ENCODE assay signal across 8 mouse cellular contexts in the genomic region with DNA sequence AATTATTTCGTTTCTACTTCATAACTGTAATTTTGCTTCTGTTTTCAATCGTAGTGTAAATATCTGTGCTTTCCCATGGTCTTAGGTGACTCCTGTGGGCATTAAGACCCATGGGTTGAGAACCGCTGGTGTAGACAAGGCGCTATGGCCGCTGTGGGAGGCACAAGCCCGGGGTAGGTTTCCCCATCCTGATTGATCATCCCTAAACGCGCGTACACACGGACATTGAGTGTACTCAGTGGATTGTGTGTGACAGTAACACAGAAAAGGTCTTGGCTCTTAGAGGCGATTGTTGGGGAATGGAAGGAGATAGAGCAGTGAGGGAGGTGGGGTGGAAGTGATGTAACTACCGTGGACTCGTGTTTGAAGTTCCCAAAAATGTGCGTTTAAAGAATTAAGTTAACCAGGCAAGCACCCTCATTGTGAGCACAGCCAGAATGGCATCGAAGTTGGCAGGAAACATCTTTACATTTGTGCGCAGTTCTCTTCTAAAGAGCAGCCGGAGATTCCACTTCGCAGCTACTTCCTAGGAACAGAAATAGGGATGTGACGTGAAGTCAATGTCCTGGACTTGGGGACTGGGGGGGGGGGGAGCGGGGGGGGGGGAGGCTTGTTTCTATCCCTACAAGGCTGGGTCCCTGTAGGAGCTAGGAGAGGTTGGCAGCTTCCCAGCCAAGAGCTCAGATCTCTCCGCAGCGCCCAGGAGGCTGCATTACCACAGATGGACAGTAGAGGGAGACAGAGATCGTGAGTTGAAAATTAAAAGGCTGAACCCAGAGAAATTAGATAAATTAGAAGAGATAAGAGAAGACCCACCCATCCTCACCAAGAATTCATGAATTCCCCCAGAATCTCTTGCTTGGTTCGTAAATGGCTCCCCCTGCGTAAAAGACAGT. TPM values are rescaled to one million over a fixed set of nuclear protein-coding genes. Genes with fewer than 3 reads are reported as not detected.
A peak's percentile ranks its signal among the peaks of the same experiment; 100 is the strongest.
DNase-seq lines count a peak whose midpoint lies in the region; ATAC-seq and TF ChIP-seq lines count a peak whose summit lies in the region.

No protein-coding gene starts in this region.

- TF ChIP-seq CTCF in gastrocnemius, adult 2 months (IDR thresholded peaks at IDR 0.05) = peak; percentile 94

- no peak for ATAC-seq in heart, embryonic 12.5 days (ENCODE audit: insufficient number of reproducible peaks, low FRiP score)
- ATAC-seq in intestine, embryonic 15.5 days = peak; percentile 45; the same call in 1 of the 2 replicates
- ATAC-seq in midbrain, embryonic 15.5 days (replicated peaks) = peak; percentile 80

- no peak overlapping the region for H3K9ac ChIP-seq in heart, embryonic 12.5 days
- no peak overlapping the region for H3K9ac ChIP-seq in intestine, embryonic 15.5 days
- H3K9ac ChIP-seq in midbrain, embryonic 15.5 days = no peak overlapping the region

- no peaks in the 10 kb centered on the region for H3K36me3 ChIP-seq in heart, embryonic 12.5 days
- no peaks in the 10 kb centered on the region for H3K36me3 ChIP-seq in intestine, embryonic 15.5 days
- no peaks in the 10 kb centered on the region for H3K36me3 ChIP-seq in midbrain, embryonic 15.5 days (replicated peaks)

- H3K9me3 ChIP-seq in heart, embryonic 12.5 days (replicated peaks) = no peaks in the 10 kb centered on the region
- H3K9me3 ChIP-seq in intestine, embryonic 15.5 days = no peaks in the 10 kb centered on the region
- H3K9me3 ChIP-seq in midbrain, embryonic 15.5 days = no peaks in the 10 kb centered on the region

- peaks cover 15% of the 10 kb centered on the region; the same call in 1 of the 2 replicates for H3K27me3 ChIP-seq in heart, embryonic 12.5 days (replicated peaks)
- H3K27me3 ChIP-seq in intestine, embryonic 15.5 days (replicated peaks) = no peaks in the 10 kb centered on the region
- H3K27me3 ChIP-seq in midbrain, embryonic 15.5 days (replicated peaks) = no peaks in the 10 kb centered on the region

- H3K27ac ChIP-seq in heart, embryonic 12.5 days (ENCODE audit: poor library complexity, severe bottlenecking) = no peak overlapping the region
- no peak overlapping the region for H3K27ac ChIP-seq in gastrocnemius, adult 2 months
- no peak overlapping the region for H3K27ac ChIP-seq in intestine, embryonic 15.5 days
- no peak overlapping the region for H3K27ac ChIP-seq in midbrain, embryonic 15.5 days

- WGBS in heart, embryonic 12.5 days = 39% methylated on average over 25 of the region's 25 CpGs
- 50% methylated on average over 24 of the region's 25 CpGs for WGBS in intestine, embryonic 15.5 days
- WGBS in midbrain, embryonic 15.5 days = 46% methylated on average over 25 of the region's 25 CpGs

- H3K4me1 ChIP-seq in heart, embryonic 12.5 days (replicated peaks) = no peaks in the 10 kb centered on the region
- H3K4me1 ChIP-seq in intestine, embryonic 15.5 days (replicated peaks) = no peaks in the 10 kb centered on the region
- H3K4me1 ChIP-seq in midbrain, embryonic 15.5 days = no peaks in the 10 kb centered on the region

- no peak overlapping the region for H3K4me2 ChIP-seq in heart, embryonic 12.5 days
- H3K4me2 ChIP-seq in intestine, embryonic 15.5 days (replicated peaks) = no peak overlapping the region
- H3K4me2 ChIP-seq in midbrain, embryonic 15.5 days = peak overlapping the region; percentile 31; the same call in 1 of the 2 replicates

- DNase-seq in heart, adult 18-20 months = peak; percentile 79 to 92
- DNase-seq in cerebellum, postnatal 4 days (ENCODE audit: low spot score in 2 of 2) = peak; percentile 84 to 94
- peak; percentile 85 for DNase-seq in gastrocnemius, adult 2 months
- peak; percentile 87 for DNase-seq in left cerebral cortex, postnatal 10 days (ENCODE audit: extremely low spot score in 1 of 2, low spot score in 2 of 2)
- peak; percentile 66 for DNase-seq in spleen, adult 12 weeks (ENCODE audit: low spot score)

- no peak overlapping the region for H3K4me3 ChIP-seq in heart, embryonic 12.5 days
- no peak overlapping the region for H3K4me3 ChIP-seq in gastrocnemius, adult 2 months
- H3K4me3 ChIP-seq in intestine, embryonic 15.5 days (replicated peaks) = no peak overlapping the region
- no peak overlapping the region for H3K4me3 ChIP-seq in midbrain, embryonic 15.5 days

- intact Hi-C loops in gastrocnemius, adult 2 months (cut with DNase I) = loop anchor here (1.0 to 5.0 kb wide), 4 partner anchors 56 to 140 kb away; a partner anchor contains a TSS
- intact Hi-C loops in left cerebral cortex, postnatal 10 days (cut with DNase I) = loop anchor here (5.0 kb wide), 4 partner anchors 55 to 965 kb away; a partner anchor contains a TSS

RNA-seq across cellular contexts. Expression of a gene that starts 17.9 kb away (rescaled TPM):
- under 1 TPM; 0.07 to 0.46 TPM for total RNA-seq in heart, adult 18-20 months (2021)
- polyA plus RNA-seq in heart, embryonic 12.5 days (2016; fragmentation: Nextera tagmentation; extraction: Ambion mirVana) = 0.18 TPM in 1 of 2 replicates, not detected in the other
- total RNA-seq in gastrocnemius, adult 2 months (2021) = not detected
- polyA plus RNA-seq in intestine, embryonic 15.5 days (2015; fragmentation: Nextera tagmentation; extraction: Ambion mirVana) = 0.09 and 0.11 TPM in 2 replicates
- total RNA-seq in left cerebral cortex, postnatal 10 days (2021) = not detected
- polyA plus RNA-seq in midbrain, embryonic 15.5 days (2015; fragmentation: Nextera tagmentation; extraction: Ambion mirVana) = not detected in 2 replicates

RNA-seq across cellular contexts. Expression of a gene that starts 23.0 kb away (rescaled TPM):
- 10 to 100 TPM; 11.1 to 12.3 TPM for total RNA-seq in heart, adult 18-20 months (2021)
- 44.4 and 45.6 TPM in 2 replicates for polyA plus RNA-seq in heart, embryonic 12.5 days (2016; fragmentation: Nextera tagmentation; extraction: Ambion mirVana)
- total RNA-seq in gastrocnemius, adult 2 months (2021) = 1 to 10 TPM; 9.5 to 9.7 TPM
- polyA plus RNA-seq in intestine, embryonic 15.5 days (2015; fragmentation: Nextera tagmentation; extraction: Ambion mirVana) = 45.1 and 49.1 TPM in 2 replicates
- 10 to 100 TPM; 25.9 to 28.4 TPM for total RNA-seq in left cerebral cortex, postnatal 10 days (2021)
- 40.4 and 48.3 TPM in 2 replicates for polyA plus RNA-seq in midbrain, embryonic 15.5 days (2015; fragmentation: Nextera tagmentation; extraction: Ambion mirVana)

RNA-seq across cellular contexts. Expression of a gene that starts 39.9 kb away (rescaled TPM):
- total RNA-seq in heart, adult 18-20 months (2021) = 10 to 100 TPM; 19.2 to 19.3 TPM
- polyA plus RNA-seq in heart, embryonic 12.5 days (2016; fragmentation: Nextera tagmentation; extraction: Ambion mirVana) = 42.5 and 47.7 TPM in 2 replicates
- 10 to 100 TPM; 17.9 to 19.9 TPM for total RNA-seq in gastrocnemius, adult 2 months (2021)
- 52.8 and 53.5 TPM in 2 replicates for polyA plus RNA-seq in intestine, embryonic 15.5 days (2015; fragmentation: Nextera tagmentation; extraction: Ambion mirVana)
- total RNA-seq in left cerebral cortex, postnatal 10 days (2021) = 10 to 100 TPM; 16.4 to 21.8 TPM
- 21.3 and 23.8 TPM in 2 replicates for polyA plus RNA-seq in midbrain, embryonic 15.5 days (2015; fragmentation: Nextera tagmentation; extraction: Ambion mirVana)

RNA-seq across cellular contexts. Expression of a gene that starts 44.1 kb away (rescaled TPM):
- 1 to 10 TPM; 5.6 TPM for total RNA-seq in heart, adult 18-20 months (2021)
- polyA plus RNA-seq in heart, embryonic 12.5 days (2016; fragmentation: Nextera tagmentation; extraction: Ambion mirVana) = 17.8 and 19.1 TPM in 2 replicates
- 1 to 10 TPM; 3.1 to 5.3 TPM for total RNA-seq in gastrocnemius, adult 2 months (2021)
- polyA plus RNA-seq in intestine, embryonic 15.5 days (2015; fragmentation: Nextera tagmentation; extraction: Ambion mirVana) = 30.8 and 36.6 TPM in 2 replicates
- 10 to 100 TPM; 18.7 to 19.8 TPM for total RNA-seq in left cerebral cortex, postnatal 10 days (2021)
- polyA plus RNA-seq in midbrain, embryonic 15.5 days (2015; fragmentation: Nextera tagmentation; extraction: Ambion mirVana) = 41.2 and 44.1 TPM in 2 replicates
